Mouse (Mus musculus) embryonic fibroblast, embryonic 13.5 days (primary cell): ENCODE measurements around the gene Srgap2. TPM values are rescaled to one million over a fixed set of nuclear protein-coding genes. Genes with fewer than 3 reads are reported as not detected.
"Not testable (repeated sequence)": the region's sequence is repeated elsewhere in the genome, so short reads cannot be mapped to it uniquely, and the experiment has no call there.

Experiments used
- H3K27ac ChIP-seq: 2 replicates; pipeline ENCODE4 v1.5.1; 2012; ENCODE audit warnings: low read length, control low read depth, inconsistent platforms; ENCODE audit not compliant: insufficient read depth
- H3K4me1 ChIP-seq: 2 replicates; pipeline ENCODE4 v1.6.1; 2011; ENCODE audit warnings: low read length; ENCODE audit not compliant: control insufficient read depth, insufficient read depth
- H3K4me3 ChIP-seq: 2 replicates; pipeline ENCODE4 v1.5.1; 2011; ENCODE audit warnings: mild to moderate bottlenecking, control low read depth, low read length; ENCODE audit not compliant: insufficient read depth
- CTCF ChIP-seq: IDR thresholded peaks from 2 replicates; pipeline ENCODE4 v1.5.1; 2011; ENCODE audit warnings: mild to moderate bottlenecking, control low read depth, low read length, moderate library complexity, borderline replicate concordance; ENCODE audit not compliant: insufficient read depth
- POLR2A ChIP-seq: IDR thresholded peaks from 2 replicates; pipeline ENCODE4 v1.6.1; 2011; ENCODE audit warnings: low read depth, mild to moderate bottlenecking, control low read depth, low read length, moderate library complexity
- polyA plus RNA-seq: library from polyadenylated mRNA; stranded (reverse); fragments of >200 nt; gene quantifications from 2 replicates; pipeline ENCODE4 v1.2.4, GENCODE M21; 2011; ENCODE audit warnings: low read depth; ENCODE audit not compliant: missing spikeins, insufficient read length

Srgap2 gene
- 52.8 and 66.6 TPM in 2 replicates for polyA plus RNA-seq

- Histone ChIP-seq H3K27ac (peak within 1 kb of the TSS; percentile 82), H3K4me1 (peaks cover 8% of the 10 kb centered on the region), H3K4me3 (peak within 1 kb of the TSS; percentile 95)
- peak; percentile 96 for TF ChIP-seq POLR2A
- no peak for TF ChIP-seq CTCF
Observed at GRCm38 (mm10) chr1:131527281-131528080, at the start of gene Srgap2, which contains the start of gene Fam72a. Gene Srgap2, minus strand, starts transcription at chr1:131527352. Gene Fam72a, plus strand, starts transcription at chr1:131527903.

- Histone ChIP-seq H3K4me3 (no peak overlapping the region), H3K4me1 (no peaks in the 10 kb centered on the region), H3K27ac (no peak overlapping the region)
- TF ChIP-seq POLR2A (no peak), CTCF (no peak)
Observed at GRCm38 (mm10) chr1:131573721-131574120, 46.6 kb upstream of the Srgap2 start.

- Histone ChIP-seq H3K4me3 (no peak overlapping the region), H3K4me1 (no peaks in the 10 kb centered on the region), H3K27ac (no peak overlapping the region)
- TF ChIP-seq CTCF (no peak), POLR2A (no peak)
Observed at GRCm38 (mm10) chr1:131570391-131570790, 43.2 kb upstream of the Srgap2 start.

- TF ChIP-seq CTCF (no peak), POLR2A (no peak)
- no peak overlapping the region for H3K27ac ChIP-seq
- no peaks in the 10 kb centered on the region for H3K4me1 ChIP-seq
- no peak overlapping the region for H3K4me3 ChIP-seq
Observed at GRCm38 (mm10) chr1:131569721-131570120, 42.6 kb upstream of the Srgap2 start.

- H3K27ac ChIP-seq, H3K4me1 ChIP-seq, H3K4me3 ChIP-seq: not testable (repeated sequence)
Observed at GRCm38 (mm10) chr1:131566056-131566455, 38.9 kb upstream of the Srgap2 start.

GRCm38 (mm10) chr1:131562081-131562480 lies 34.9 kb upstream of the Srgap2 start:
- TF ChIP-seq POLR2A = no peak
- no peak for TF ChIP-seq CTCF
- H3K27ac ChIP-seq = no peak overlapping the region
- no peak overlapping the region for H3K4me3 ChIP-seq
- H3K4me1 ChIP-seq = no peaks in the 10 kb centered on the region

- no peak overlapping the region for H3K4me3 ChIP-seq
- no peaks in the 10 kb centered on the region for H3K4me1 ChIP-seq
- TF ChIP-seq POLR2A = no peak
- no peak for TF ChIP-seq CTCF
- H3K27ac ChIP-seq = no peak overlapping the region
Observed at GRCm38 (mm10) chr1:131560500-131560899, 33.3 kb upstream of the Srgap2 start.

- Histone ChIP-seq H3K4me1 (0 out of 2 replicates have a peak, but pooled peaks cover 2% of the 10 kb centered on the region), H3K27ac (no peak overlapping the region), H3K4me3 (no peak overlapping the region)
- TF ChIP-seq CTCF (peak; percentile 84), POLR2A (no peak)
Observed at GRCm38 (mm10) chr1:131555042-131555812, 28.1 kb upstream of the Srgap2 start.

GRCm38 (mm10) chr1:131553428-131553827 lies 26.3 kb upstream of the Srgap2 start:
- TF ChIP-seq POLR2A = no peak
- TF ChIP-seq CTCF = no peak
- Histone ChIP-seq H3K4me1 (0 out of 2 replicates have a peak, but pooled peaks cover 4% of the 10 kb centered on the region), H3K27ac (no peak overlapping the region), H3K4me3 (no peak overlapping the region)

GRCm38 (mm10) chr1:131551956-131552355 lies 24.8 kb upstream of the Srgap2 start:
- Histone ChIP-seq H3K4me1 (0 out of 2 replicates have a peak, but pooled peaks cover 4% of the 10 kb centered on the region), H3K4me3 (no peak overlapping the region), H3K27ac (no peak overlapping the region)
- TF ChIP-seq POLR2A (no peak), CTCF (no peak)
